Mouse (Mus musculus): ENCODE data around the gene Suz12. TPM values are rescaled to one million over a fixed set of nuclear protein-coding genes. Genes with fewer than 3 reads are reported as not detected.
"Not testable (repeated sequence)": the region's sequence is repeated elsewhere in the genome, so short reads cannot be mapped to it uniquely, and the experiment has no call there.

Suz12 gene
- polyA plus RNA-seq, 1 experiment from 2014 or later, result 23.3 TPM

GRCm38 (mm10) chr11:79994271-79994988 is 1.5 kb downstream of the Suz12 start:
- H3K4me3 ChIP-seq, result peak overlapping the region; percentile 93
- WGBS, result 6% methylated on average over 7 of the region's 7 CpGs
- peaks cover 43% of the 10 kb centered on the region for H3K36me3 ChIP-seq (replicated peaks)
- no peaks in the 10 kb centered on the region for H3K9me3 ChIP-seq
- no peak for DNase-seq (ENCODE audit: low spot score)
- H3K27ac ChIP-seq (replicated peaks), result peak overlapping the region; percentile 99
- peaks cover 4% of the 10 kb centered on the region for H3K4me1 ChIP-seq
- no peaks in the 10 kb centered on the region for H3K27me3 ChIP-seq (replicated peaks; ENCODE audit: low read depth, poor library complexity, severe bottlenecking)

DNA sequence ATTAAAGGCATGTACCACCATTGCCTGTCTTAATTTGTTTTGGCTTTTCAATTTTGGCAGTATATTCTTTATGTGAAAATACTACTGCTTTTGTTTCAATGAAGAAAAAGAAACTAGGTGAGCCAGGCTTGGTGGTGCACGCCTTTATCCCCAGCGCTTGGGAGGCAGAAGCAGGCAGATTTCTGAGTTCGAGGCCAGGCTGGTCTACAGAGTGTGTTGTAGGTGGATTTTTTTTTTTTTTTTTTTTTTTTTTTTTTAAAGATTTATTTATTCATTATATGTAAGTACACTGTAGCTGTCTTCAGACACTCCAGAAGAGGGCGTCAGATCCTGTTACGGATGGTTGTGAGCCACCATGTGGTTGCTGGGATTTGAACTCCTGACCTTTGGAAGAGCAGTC is 23.6 kb downstream of the Suz12 start:
- DNase-seq (ENCODE audit: low spot score); H3K4me3 ChIP-seq; H3K4me1 ChIP-seq; H3K27me3 ChIP-seq (replicated peaks; ENCODE audit: low read depth, poor library complexity, severe bottlenecking); H3K9me3 ChIP-seq; H3K27ac ChIP-seq (replicated peaks): not testable (repeated sequence)
- 89% methylated on average over 5 of the region's 5 CpGs for WGBS
- H3K36me3 ChIP-seq (replicated peaks), result peaks cover 100% of the 10 kb centered on the region

- WGBS, result 92% methylated on average over 1 of the region's 1 CpGs
Measured at GRCm38 (mm10) chr11:80019792-80020191, 26.9 kb downstream of the Suz12 start.

DNA sequence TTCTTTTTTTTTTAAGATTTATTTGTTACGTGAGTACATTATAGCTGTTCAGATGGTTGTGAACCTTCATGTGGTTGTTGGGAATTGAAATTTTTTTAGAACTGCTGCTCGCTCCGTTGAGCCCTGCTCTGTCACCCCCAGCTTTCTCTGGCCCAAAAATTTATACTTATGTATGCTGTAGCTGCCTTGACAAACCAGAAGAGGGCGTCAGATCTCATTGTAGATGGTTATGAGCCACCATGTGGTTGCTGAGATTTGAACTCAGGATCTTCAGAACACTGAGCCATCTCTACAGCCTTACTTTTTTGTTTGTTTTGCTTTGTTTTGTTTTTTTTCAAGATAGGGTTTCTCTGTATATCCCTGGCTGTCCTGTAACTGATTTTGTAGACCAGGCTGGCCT is 28.4 kb downstream of the Suz12 start:
- WGBS, result 90% methylated on average over 4 of the region's 4 CpGs
- H3K4me3 ChIP-seq, result no peak overlapping the region
- no peaks in the 10 kb centered on the region for H3K4me1 ChIP-seq
- H3K27ac ChIP-seq (replicated peaks), result no peak overlapping the region
- H3K27me3 ChIP-seq (replicated peaks; ENCODE audit: low read depth, poor library complexity, severe bottlenecking), result no peaks in the 10 kb centered on the region
- no peak for DNase-seq (ENCODE audit: low spot score)
- peaks cover 100% of the 10 kb centered on the region for H3K36me3 ChIP-seq (replicated peaks)
- no peaks in the 10 kb centered on the region for H3K9me3 ChIP-seq

More at GRCm38 (mm10) chr11:80019792-80020191, 26.9 kb downstream of the Suz12 start:
- H3K27me3 ChIP-seq (replicated peaks; ENCODE audit: low read depth, poor library complexity, severe bottlenecking), result no peaks in the 10 kb centered on the region
- no peaks in the 10 kb centered on the region for H3K9me3 ChIP-seq
- no peak overlapping the region for H3K4me3 ChIP-seq
- no peak overlapping the region for H3K27ac ChIP-seq (replicated peaks)
- DNase-seq (ENCODE audit: low spot score), result no peak
- H3K36me3 ChIP-seq (replicated peaks), result peaks cover 100% of the 10 kb centered on the region
- H3K4me1 ChIP-seq, result no peaks in the 10 kb centered on the region

- Histone ChIP-seq H3K27ac (replicated peaks) (no peak overlapping the region), H3K36me3 (replicated peaks) (peaks cover 37% of the 10 kb centered on the region), H3K9me3 (no peaks in the 10 kb centered on the region), H3K4me3 (no peak overlapping the region), H3K27me3 (replicated peaks; ENCODE audit: low read depth, poor library complexity, severe bottlenecking) (no peaks in the 10 kb centered on the region), H3K4me1 (no peaks in the 10 kb centered on the region)
- 83% methylated on average over 8 of the region's 8 CpGs for WGBS
- DNase-seq (ENCODE audit: low spot score), result no peak
Measured at GRCm38 (mm10) chr11:80037495-80037894, 44.6 kb downstream of the Suz12 start.

DNA sequence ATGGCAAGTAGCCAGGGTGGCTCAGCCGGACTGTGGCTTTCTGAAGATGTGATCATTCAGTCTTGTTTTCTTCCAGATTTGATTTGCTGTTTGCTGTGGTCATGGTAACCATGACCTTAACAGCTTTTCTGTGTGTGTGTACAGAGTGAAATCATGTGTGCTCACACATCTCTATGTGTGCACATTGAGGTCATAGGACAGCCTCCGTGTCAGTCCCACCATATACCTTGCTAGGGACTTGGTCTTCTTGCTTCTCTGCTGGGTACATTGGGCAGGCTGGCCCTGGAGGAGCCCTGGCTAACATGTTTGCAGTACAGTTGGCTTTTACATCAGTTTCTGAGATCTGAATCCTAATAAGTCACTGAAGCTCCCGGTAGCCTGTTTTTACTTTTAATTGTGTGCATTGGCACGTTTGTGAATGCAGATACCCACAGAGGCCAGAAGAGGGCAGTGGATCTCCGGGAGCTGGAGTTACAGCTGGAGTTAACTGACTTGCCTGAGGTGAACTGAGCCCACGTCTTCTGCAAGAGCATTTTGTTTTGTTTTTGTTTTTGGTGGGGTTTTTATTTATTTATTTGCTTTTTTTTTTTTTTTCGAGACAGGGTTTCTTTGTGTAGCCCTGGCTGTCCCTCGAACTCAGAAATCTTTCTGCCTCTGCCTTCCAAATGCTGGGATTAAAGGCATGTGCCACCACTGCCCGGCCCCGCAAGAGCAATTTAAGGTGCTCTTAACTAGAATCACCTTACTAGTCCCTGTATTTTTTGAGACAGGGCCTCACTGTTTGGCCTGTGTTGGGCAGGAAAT is 49.9 kb downstream of the Suz12 start:
- no peak overlapping the region for H3K27ac ChIP-seq (replicated peaks)
- peaks cover 30% of the 10 kb centered on the region for H3K36me3 ChIP-seq (replicated peaks)
- DNase-seq (ENCODE audit: low spot score), result peak; percentile 42
- H3K27me3 ChIP-seq (replicated peaks; ENCODE audit: low read depth, poor library complexity, severe bottlenecking), result no peaks in the 10 kb centered on the region
- no peaks in the 10 kb centered on the region for H3K4me1 ChIP-seq
- H3K4me3 ChIP-seq, result no peak overlapping the region
- 58% methylated on average over 10 of the region's 10 CpGs for WGBS
- no peaks in the 10 kb centered on the region for H3K9me3 ChIP-seq

DNA sequence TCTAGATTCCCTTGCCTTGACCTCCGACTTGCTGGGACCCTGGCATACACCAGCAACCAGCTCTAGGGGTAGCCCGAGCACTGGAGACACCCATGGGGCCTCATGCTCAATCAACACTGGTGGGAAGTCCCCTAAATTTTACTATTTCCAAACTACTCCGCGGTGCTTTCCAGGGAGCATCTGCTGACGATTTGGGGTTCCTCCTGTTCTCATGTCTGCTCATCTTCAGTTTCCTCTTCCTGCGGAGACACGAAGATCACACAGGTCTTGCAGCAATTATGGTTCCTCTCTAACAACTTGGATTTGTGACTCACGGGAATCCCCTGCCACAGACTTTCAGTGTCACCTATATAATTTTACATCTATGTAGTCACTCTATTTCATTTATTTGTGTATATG is 50.5 kb downstream of the Suz12 start:
- DNase-seq (ENCODE audit: low spot score), result no peak
- Histone ChIP-seq H3K9me3 (no peaks in the 10 kb centered on the region), H3K36me3 (replicated peaks) (peaks cover 35% of the 10 kb centered on the region), H3K27me3 (replicated peaks; ENCODE audit: low read depth, poor library complexity, severe bottlenecking) (no peaks in the 10 kb centered on the region), H3K4me3 (no peak overlapping the region), H3K4me1 (no peaks in the 10 kb centered on the region), H3K27ac (replicated peaks) (no peak overlapping the region)
- 86% methylated on average over 8 of the region's 8 CpGs for whole genome bisulfite sequencing

- 88% methylated on average over 7 of the region's 7 CpGs for WGBS
- peaks cover 47% of the 10 kb centered on the region for H3K36me3 ChIP-seq (replicated peaks)
- peaks cover 9% of the 10 kb centered on the region for H3K4me1 ChIP-seq
- no peak for DNase-seq (ENCODE audit: low spot score)
- no peak overlapping the region for H3K4me3 ChIP-seq
- no peaks in the 10 kb centered on the region for H3K27me3 ChIP-seq (replicated peaks; ENCODE audit: low read depth, poor library complexity, severe bottlenecking)
- H3K9me3 ChIP-seq, result no peaks in the 10 kb centered on the region
- no peak overlapping the region for H3K27ac ChIP-seq (replicated peaks)
Measured at GRCm38 (mm10) chr11:80046856-80047255, 54.0 kb downstream of the Suz12 start.

DNA sequence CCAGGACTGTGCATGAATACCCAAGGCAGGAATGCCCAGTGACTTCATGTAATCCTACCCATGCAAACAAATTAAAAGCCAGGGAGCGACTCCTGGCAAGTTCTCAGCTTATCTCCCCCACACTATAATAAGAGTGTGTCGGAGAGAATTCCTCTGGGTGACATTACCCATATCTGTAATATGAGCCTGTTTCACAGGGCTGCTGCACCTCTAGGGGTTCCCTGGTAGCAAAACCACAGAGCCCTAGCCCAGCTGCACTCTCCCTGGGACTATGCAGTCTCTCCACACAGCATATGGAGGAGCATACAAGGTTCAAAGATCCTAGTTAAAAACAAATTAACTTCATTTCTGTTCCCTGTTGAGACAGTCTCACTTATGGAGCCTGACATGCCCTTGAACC is 57.2 kb downstream of the Suz12 start:
- Histone ChIP-seq H3K9me3 (no peaks in the 10 kb centered on the region), H3K4me3 (no peak overlapping the region), H3K4me1 (peaks cover 9% of the 10 kb centered on the region), H3K27ac (replicated peaks) (no peak overlapping the region), H3K36me3 (replicated peaks) (peaks cover 62% of the 10 kb centered on the region), H3K27me3 (replicated peaks; ENCODE audit: low read depth, poor library complexity, severe bottlenecking) (no peaks in the 10 kb centered on the region)
- no peak for DNase-seq (ENCODE audit: low spot score)
- WGBS, result 50% methylated on average over 2 of the region's 2 CpGs

DNA sequence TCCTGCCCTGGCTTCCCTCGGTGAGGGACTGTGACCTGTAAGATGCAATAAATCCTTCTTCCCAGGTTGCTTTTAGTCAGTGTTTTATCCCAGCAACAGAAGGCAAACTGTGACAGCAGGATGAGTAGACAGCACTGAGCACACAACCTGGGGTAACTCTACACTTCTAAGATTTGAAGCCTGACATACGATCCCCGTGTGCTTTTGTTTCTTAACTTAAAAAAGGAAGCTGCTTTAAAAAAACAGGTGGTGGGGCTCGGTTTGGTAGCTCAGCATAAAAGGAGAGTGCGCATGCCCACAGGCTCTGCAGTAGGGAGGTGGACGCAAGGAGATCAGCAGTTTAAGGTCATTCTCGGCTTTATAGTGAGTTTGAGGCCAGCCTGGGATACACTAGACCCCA is 59.5 kb downstream of the Suz12 start:
- no peak for DNase-seq (ENCODE audit: low spot score)
- Histone ChIP-seq H3K4me3 (no peak overlapping the region), H3K4me1 (peaks cover 9% of the 10 kb centered on the region), H3K36me3 (replicated peaks) (peaks cover 75% of the 10 kb centered on the region), H3K9me3 (no peaks in the 10 kb centered on the region), H3K27me3 (replicated peaks; ENCODE audit: low read depth, poor library complexity, severe bottlenecking) (no peaks in the 10 kb centered on the region), H3K27ac (replicated peaks) (no peak overlapping the region)
- 73% methylated on average over 7 of the region's 7 CpGs for WGBS

DNA sequence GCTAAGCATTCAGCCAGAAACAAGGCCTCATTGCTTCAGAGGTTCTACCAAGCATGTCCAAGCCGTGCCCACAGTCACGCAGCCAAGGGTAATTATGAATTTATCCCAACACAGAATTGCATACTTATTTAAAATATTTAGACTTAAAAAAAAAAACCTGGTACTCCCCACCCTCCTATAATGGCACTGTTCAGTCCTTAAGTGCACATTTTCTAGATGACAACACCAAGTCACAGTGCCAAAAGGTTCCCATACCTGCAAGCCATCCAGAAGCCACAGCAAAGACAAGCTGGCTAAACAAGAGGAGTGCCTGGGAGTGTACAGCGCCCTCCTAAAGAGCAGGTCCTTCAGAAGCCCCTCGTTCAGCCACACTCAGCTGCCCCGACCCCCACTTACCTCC is 60.3 kb downstream of the Suz12 start:
- Histone ChIP-seq H3K4me3 (no peak overlapping the region), H3K27me3 (replicated peaks; ENCODE audit: low read depth, poor library complexity, severe bottlenecking) (no peaks in the 10 kb centered on the region), H3K9me3 (no peaks in the 10 kb centered on the region), H3K4me1 (peaks cover 9% of the 10 kb centered on the region), H3K36me3 (replicated peaks) (peaks cover 76% of the 10 kb centered on the region), H3K27ac (replicated peaks) (no peak overlapping the region)
- 87% methylated on average over 5 of the region's 5 CpGs for WGBS
- DNase-seq (ENCODE audit: low spot score), result no peak

DNA sequence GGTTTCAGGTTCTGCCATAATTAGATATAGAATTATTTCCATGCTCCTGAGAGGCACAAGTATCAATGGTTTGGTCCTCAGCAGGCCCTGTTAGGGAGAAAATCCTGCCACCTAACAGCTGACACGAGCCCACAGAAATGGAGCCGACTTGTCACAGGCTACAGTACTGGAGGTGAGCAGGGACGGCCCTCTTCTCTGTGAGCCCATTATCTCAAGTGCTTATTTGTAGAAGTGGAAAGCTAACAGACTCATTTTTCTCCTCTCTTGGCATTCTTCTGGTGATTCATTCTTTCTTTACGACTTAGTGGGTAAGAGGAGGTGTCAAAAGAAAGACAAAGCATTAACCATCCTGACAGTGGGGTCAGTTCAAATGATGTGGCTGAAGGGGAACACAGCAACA is 61.8 kb downstream of the Suz12 start:
- H3K36me3 ChIP-seq (replicated peaks), result peaks cover 79% of the 10 kb centered on the region
- no peaks in the 10 kb centered on the region for H3K9me3 ChIP-seq
- H3K4me1 ChIP-seq, result peaks cover 9% of the 10 kb centered on the region
- no peak for DNase-seq (ENCODE audit: low spot score)
- no peaks in the 10 kb centered on the region for H3K27me3 ChIP-seq (replicated peaks; ENCODE audit: low read depth, poor library complexity, severe bottlenecking)
- no peak overlapping the region for H3K27ac ChIP-seq (replicated peaks)
- WGBS, result 83% methylated on average over 4 of the region's 4 CpGs
- no peak overlapping the region for H3K4me3 ChIP-seq

DNA sequence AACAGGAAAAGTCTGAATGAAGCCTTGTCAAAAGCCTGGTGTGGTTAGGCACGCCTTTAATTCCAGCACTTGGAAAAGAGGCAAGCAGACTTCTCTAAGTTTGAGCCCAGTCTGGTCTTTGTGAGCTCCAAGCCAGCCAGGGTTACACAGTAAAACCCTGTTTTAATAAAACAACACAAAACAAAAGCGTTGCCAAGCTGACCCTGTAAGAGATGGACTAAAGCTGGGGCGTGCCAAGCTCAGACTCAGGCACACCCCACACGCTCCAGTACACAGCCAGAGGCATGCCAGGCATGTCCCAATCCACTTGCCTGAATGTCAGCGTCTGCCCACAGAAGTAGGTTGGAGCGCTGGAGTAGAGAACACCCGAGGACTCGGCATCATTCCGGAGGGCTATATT is 63.2 kb downstream of the Suz12 start:
- peaks cover 91% of the 10 kb centered on the region for H3K36me3 ChIP-seq (replicated peaks)
- WGBS, result 94% methylated on average over 9 of the region's 9 CpGs

More for the DNA sequence above, 63.2 kb downstream of the Suz12 start:
- H3K4me3 ChIP-seq, result no peak overlapping the region
- no peak overlapping the region for H3K27ac ChIP-seq (replicated peaks)
- H3K27me3 ChIP-seq (replicated peaks; ENCODE audit: low read depth, poor library complexity, severe bottlenecking), result no peaks in the 10 kb centered on the region
- H3K9me3 ChIP-seq, result no peaks in the 10 kb centered on the region
- no peaks in the 10 kb centered on the region for H3K4me1 ChIP-seq
- DNase-seq (ENCODE audit: low spot score), result no peak

Measured in embryonic facial prominence, embryonic 10.5 days (tissue).